Mouse (Mus musculus) lung, embryonic 15.5 days (tissue): ENCODE measurements around the gene Nid1. TPM values are rescaled to one million over a fixed set of nuclear protein-coding genes. Genes with fewer than 3 reads are reported as not detected.
"Not testable (repeated sequence)": the region's sequence is repeated elsewhere in the genome, so short reads cannot be mapped to it uniquely, and the experiment has no call there.

Source experiments
- ATAC-seq: fragments of 200-750 bp; cut with Nextera tagmentation; 2 replicates; pipeline ENCODE4 v1.8.0; 2017; ENCODE audit warnings: moderate number of reproducible peaks, borderline replicate concordance; ENCODE audit not compliant: low FRiP score, low TSS enrichment; ENCODE audit errors: extremely low read depth
- H3K27ac ChIP-seq: fragments of 300-500 bp; sonication (generic); 2 replicates; pipeline ENCODE4 v1.5.1; 2015; ENCODE audit warnings: moderate library complexity, mild to moderate bottlenecking, inconsistent platforms
- H3K27me3 ChIP-seq: fragments of 300-500 bp; sonication (generic); 2 replicates; pipeline ENCODE4 v1.6.1; 2015; ENCODE audit warnings: inconsistent platforms
- H3K36me3 ChIP-seq: fragments of 300-500 bp; sonication (generic); 2 replicates; pipeline ENCODE4 v1.6.1; 2015; ENCODE audit warnings: inconsistent platforms
- H3K4me1 ChIP-seq: fragments of 300-500 bp; sonication (generic); 2 replicates; pipeline ENCODE4 v1.6.1; 2015; ENCODE audit warnings: inconsistent platforms
- H3K4me2 ChIP-seq: fragments of 300-500 bp; sonication (generic); 2 replicates; pipeline ENCODE4 v1.6.1; 2015; ENCODE audit warnings: inconsistent platforms, mild to moderate bottlenecking, moderate library complexity
- H3K4me3 ChIP-seq: fragments of 300-500 bp; sonication (generic); 2 replicates; pipeline ENCODE4 v1.5.1; 2015; ENCODE audit warnings: mild to moderate bottlenecking, inconsistent platforms
- H3K9ac ChIP-seq: fragments of 300-500 bp; sonication (generic); 2 replicates; pipeline ENCODE4 v1.6.1; 2015; ENCODE audit warnings: inconsistent platforms
- H3K9me3 ChIP-seq: fragments of 300-500 bp; sonication (generic); 2 replicates; pipeline ENCODE4 v1.6.1; 2016; ENCODE audit warnings: inconsistent platforms
- WGBS: fragments of 180-500 bp; shearing (Covaris S2); methylation state at CpG from one replicate; pipeline ENCODE4 v1.1.7; 2015; 5-methylcytosine and 5-hydroxymethylcytosine counted together
- polyA plus RNA-seq: library from polyadenylated mRNA; unstranded; fragments of >200 nt; fragmentation: Nextera tagmentation; extraction: Ambion mirVana; gene quantifications from 2 replicates; pipeline ENCODE4 v1.2.1, GENCODE M21; 2015

Nid1 gene
- polyA plus RNA-seq = 134 and 135 TPM in 2 replicates

DNA sequence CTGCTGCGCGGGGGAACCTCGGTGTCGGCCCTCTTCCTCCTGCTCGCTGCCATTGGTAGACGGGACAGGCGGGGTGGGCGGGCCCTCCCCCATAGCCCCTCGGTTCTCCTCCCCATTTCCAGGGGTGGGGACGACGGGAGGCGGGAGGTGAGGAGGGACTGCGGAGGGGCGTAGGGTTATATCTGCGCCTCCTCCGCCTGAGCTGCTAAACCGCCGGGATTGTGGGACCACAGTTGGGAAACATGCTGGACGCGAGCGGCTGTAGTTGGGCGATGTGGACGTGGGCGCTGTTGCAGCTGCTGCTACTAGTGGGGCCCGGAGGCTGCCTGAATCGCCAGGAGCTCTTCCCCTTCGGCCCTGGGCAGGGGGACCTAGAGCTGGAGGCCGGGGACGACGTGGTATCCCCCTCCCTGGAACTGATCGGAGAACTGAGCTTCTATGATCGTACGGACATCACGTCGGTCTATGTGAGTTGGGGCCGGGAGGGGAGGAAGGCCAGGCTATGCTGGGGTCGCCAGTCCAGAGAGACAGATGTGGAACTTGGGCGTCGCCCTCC lies at the start of gene Nid1:
TSS of gene Nid1 (plus strand) at position 92 of the 556 bp plus-strand sequence.
- not testable (repeated sequence) for H3K36me3 ChIP-seq, H3K9me3 ChIP-seq, H3K27ac ChIP-seq, H3K27me3 ChIP-seq, H3K4me1 ChIP-seq
- Histone ChIP-seq H3K9ac (peak within 1 kb of the TSS; percentile 19; the same call in 1 of the 2 replicates), H3K4me2 (peak within 1 kb of the TSS; percentile 45), H3K4me3 (peak within 1 kb of the TSS; percentile 37)
- WGBS = 0% methylated on average over 32 of the region's 39 CpGs
- ATAC-seq = peak; percentile 90

DNA sequence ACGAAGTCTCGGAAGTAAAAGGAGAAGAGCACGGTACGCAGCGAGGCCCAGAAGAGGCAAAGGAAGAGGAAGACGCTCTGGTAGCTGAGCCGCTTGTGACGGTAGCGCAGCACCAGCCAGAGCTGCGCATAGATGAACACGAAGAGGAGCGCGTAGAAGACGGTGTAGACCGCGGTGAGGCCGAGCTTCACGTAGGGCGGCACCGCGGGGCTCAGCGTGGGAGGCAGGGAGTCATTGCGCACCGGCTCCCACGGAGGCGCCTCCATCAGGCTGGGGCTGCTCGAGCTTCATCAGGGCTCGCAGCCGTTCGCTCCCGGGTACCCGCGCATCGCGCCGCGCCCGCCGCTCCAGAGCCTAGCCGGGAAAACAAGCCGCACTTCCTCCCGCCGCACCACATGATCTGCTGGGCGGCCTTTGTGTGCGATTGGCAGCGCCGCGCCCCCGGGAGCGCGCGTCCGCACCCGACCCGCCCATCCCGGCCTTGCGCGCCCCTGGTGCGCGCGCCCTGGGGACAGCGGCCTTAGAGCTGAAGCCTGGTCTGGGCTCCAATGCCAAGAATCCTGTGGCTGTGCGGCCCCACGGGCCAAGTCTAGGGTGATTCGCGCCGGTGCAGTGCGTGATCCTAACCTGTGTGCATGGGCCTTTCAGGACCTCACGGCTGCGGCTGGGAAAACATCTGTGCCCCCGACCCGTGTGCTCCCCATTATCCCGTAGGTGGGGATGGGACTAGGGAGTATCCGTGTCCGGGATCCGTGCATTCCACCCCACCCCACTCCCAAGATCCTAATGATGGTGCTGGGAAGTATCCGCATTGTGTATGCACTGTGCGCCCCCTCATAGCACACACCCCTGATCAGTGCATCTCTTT lies 43.9 kb upstream of the Nid1 start, which contains the start of gene Gpr137b:
TSS of gene Gpr137b (minus strand) at position 787 of the 868 bp plus-strand sequence.
- peak; percentile 93 for ATAC-seq
- not testable (repeated sequence) for H3K9ac ChIP-seq, H3K4me1 ChIP-seq, H3K27ac ChIP-seq, H3K9me3 ChIP-seq, H3K27me3 ChIP-seq, H3K36me3 ChIP-seq
- Histone ChIP-seq H3K4me2 (peak within 1 kb of the TSS; percentile 61), H3K4me3 (peak within 1 kb of the TSS; percentile 43)
- WGBS = 0% methylated on average over 19 of the region's 78 CpGs

DNA sequence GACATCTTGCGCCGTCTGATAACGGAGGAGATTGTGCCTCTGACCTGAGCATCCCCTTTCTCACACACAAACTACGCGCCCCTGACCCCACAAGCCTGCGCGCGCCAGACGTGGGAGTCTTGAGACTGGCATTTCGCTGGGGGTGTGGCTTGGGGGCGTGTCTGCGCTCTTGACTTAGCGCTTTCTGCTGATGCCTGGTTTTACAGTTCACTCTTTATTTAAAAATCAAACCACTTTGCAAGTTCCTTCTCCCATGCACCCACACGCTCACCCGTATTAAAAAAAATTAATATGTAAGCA lies 43.3 kb upstream of the Nid1 start:
- not testable (repeated sequence) for H3K36me3 ChIP-seq, H3K9ac ChIP-seq, H3K27me3 ChIP-seq, H3K4me1 ChIP-seq, H3K27ac ChIP-seq, H3K9me3 ChIP-seq
- 0% methylated on average over 15 of the region's 15 CpGs for WGBS
- Histone ChIP-seq H3K4me3 (peak overlapping the region; percentile 43), H3K4me2 (peak overlapping the region; percentile 61)
- ATAC-seq = peak; percentile 62

DNA sequence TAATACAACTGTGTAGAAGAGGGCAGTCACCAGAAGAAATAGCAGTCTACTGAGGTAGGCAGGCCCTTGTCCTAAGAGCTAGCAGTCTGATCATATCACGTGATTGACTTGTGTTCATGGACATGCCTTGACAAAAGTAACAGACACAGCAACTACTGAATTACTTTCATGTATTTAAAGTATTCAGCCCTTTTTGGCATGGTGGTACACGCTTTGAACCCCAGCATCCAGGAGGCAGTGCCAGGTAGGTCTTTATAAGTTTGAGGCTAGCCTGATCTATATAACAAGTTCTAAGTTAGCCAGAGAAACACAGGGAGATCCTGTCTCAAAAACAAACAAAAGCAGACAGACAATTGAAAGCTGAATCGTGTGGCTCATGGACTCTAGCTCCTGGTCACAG lies 36.5 kb upstream of the Nid1 start:
- H3K9me3 ChIP-seq, H3K4me3 ChIP-seq, H3K4me2 ChIP-seq, H3K27me3 ChIP-seq, ATAC-seq, H3K4me1 ChIP-seq, H3K36me3 ChIP-seq, H3K9ac ChIP-seq, H3K27ac ChIP-seq: not testable (repeated sequence)
- 72% methylated on average over 3 of the region's 3 CpGs for WGBS

DNA sequence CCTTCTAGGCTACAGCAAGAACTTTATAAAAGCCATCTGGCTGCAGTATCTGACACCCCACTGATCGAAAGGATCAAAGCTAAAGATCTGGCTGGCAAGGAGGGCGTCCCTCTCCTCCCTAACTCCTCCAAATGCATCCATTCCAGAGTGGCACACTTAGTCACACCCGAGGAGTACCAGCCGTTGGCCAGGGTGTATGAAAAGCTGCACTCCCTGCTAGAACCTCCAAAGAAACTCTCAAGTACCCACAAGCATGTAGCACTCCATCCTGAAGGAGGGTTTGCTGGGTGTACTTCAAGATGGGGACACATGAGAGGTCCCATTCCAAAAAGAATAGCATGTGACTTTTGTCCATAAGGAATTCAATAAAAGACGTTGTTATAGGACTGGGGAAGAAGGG lies 34.5 kb upstream of the Nid1 start:
- peak; percentile 33; the same call in 1 of the 2 replicates for ATAC-seq
- not testable (repeated sequence) for H3K27me3 ChIP-seq, H3K36me3 ChIP-seq, H3K4me2 ChIP-seq, H3K27ac ChIP-seq, H3K9me3 ChIP-seq, H3K4me3 ChIP-seq, H3K4me1 ChIP-seq, H3K9ac ChIP-seq
- 49% methylated on average over 5 of the region's 5 CpGs for WGBS

DNA sequence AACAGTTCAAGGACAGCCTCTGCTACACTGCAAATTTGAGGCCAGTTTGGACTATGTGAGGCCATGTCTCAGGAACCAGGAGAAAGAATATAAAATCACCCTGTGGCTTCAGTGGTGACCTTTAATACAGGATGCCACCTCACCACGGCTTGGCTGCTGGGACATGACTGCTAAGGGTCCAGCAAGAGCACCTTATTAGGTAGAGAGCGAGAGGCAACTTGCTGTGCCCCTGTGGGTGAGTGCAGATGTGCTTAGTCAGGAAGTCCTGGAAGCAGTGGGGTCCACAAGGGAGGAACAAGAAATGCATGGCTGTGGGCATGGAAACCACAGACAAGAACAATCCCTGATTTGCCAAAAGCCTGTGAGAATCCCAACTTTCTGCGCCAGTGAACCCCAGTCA lies 34.0 kb upstream of the Nid1 start:
- not testable (repeated sequence) for H3K27me3 ChIP-seq, H3K9me3 ChIP-seq, H3K9ac ChIP-seq, ATAC-seq, H3K4me3 ChIP-seq, H3K4me1 ChIP-seq, H3K27ac ChIP-seq, H3K4me2 ChIP-seq, H3K36me3 ChIP-seq
- 81% methylated on average over 3 of the region's 3 CpGs for WGBS

DNA sequence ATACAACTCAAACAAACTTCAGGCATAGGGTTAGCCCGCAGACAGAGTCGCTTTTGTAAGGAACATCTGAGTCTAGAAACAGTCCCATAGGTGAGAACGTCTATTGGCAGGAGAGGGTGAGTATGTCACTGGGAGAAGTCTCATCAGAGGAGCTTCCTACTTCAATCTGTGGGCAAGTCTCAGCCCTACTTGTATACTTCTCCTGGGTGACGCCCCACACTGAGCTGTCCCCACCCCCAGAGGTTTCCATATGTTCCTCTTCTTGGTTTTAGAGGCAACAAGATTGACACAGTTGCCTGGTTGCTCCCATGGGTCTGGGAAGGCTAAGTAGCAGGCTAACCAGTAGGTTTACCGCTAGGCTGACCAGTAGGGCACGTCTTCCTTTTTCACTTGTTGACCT lies 33.5 kb upstream of the Nid1 start:
- not testable (repeated sequence) for H3K4me1 ChIP-seq, H3K27me3 ChIP-seq, H3K4me3 ChIP-seq, ATAC-seq, H3K27ac ChIP-seq, H3K9ac ChIP-seq, H3K4me2 ChIP-seq, H3K9me3 ChIP-seq, H3K36me3 ChIP-seq
- WGBS = 79% methylated on average over 6 of the region's 6 CpGs

DNA sequence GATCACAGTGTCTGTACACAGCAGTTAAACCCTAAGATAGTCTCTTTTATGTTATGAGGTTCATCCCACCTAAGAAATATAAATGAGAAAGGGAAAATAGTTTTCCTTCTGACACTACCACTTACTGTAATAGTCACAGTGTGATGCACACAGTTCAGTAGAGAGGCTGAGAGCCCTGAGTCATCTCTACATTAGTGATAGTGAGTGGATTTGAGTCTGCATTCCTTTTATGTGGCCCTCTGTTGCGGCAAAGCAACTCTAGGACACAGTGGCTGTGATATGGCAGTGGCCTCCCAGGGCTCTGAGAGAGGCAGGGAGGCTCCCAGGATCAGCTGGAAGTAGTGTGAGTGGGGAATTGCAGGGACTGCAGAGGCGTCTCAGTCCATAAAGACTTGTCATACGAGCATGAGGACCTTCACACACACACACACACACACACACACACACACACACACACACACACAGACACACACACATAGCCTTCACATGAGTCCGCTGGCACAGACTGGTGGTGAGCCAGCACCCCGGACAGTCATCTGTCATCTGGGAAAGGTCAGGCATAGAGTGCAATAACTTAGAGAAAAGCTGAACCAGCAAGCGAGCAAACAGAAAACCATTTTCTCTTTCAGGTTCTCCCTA lies 32.7 kb upstream of the Nid1 start:
- not testable (repeated sequence) for H3K36me3 ChIP-seq, H3K4me3 ChIP-seq, H3K27ac ChIP-seq, H3K27me3 ChIP-seq, H3K4me2 ChIP-seq, H3K9me3 ChIP-seq, H3K4me1 ChIP-seq, ATAC-seq, H3K9ac ChIP-seq
- 65% methylated on average over 6 of the region's 6 CpGs for WGBS

DNA sequence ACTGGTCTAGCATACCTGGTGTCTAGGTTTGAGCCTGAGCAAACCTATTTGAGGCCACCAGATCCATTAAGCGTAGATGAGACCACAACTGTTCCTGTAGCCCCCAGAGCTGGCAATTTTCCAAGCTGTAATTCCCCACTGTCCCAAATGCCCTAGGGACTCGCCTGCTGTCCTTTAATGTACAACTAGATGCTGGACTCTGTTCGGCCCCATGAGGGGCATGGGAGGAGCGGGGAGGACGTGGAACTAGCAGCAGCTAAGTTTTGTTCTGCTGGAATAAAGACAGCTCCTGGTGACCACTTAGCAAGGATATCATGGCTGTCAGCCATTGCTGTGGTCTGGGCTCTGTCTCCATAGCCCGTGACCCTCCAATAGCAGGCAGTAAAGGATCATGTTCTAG lies 31.8 kb upstream of the Nid1 start:
- H3K4me3 ChIP-seq, ATAC-seq, H3K4me1 ChIP-seq, H3K9ac ChIP-seq, H3K27ac ChIP-seq, H3K4me2 ChIP-seq, H3K9me3 ChIP-seq, H3K27me3 ChIP-seq, H3K36me3 ChIP-seq: not testable (repeated sequence)
- no CpG with 5 or more reads among the region's 6 CpGs for WGBS

DNA sequence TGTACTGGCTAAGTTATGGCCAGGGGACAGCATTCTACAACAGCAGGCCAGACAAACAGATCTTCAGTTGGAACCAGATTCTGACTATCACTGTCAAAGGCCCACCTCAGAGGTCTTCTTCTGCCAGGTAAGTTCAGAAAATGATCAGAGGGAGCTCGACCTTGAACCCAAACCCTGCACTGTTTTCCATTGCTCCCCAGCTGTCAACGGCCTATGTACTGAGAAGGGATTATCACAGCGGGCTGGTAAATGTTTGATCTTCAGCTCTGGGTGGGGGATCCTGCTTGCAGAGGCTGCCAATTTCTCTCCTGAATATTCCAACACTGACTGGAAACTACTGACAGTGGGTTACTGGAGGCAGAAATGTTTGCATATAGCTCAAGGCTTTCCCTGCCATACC lies 23.1 kb upstream of the Nid1 start:
- no peak overlapping the region for H3K4me2 ChIP-seq
- 59% methylated on average over 3 of the region's 3 CpGs for WGBS
- H3K27me3 ChIP-seq = no peaks in the 10 kb centered on the region
- no peak overlapping the region for H3K4me3 ChIP-seq
- no peaks in the 10 kb centered on the region for H3K4me1 ChIP-seq
- no peak overlapping the region for H3K9ac ChIP-seq
- H3K9me3 ChIP-seq = no peaks in the 10 kb centered on the region
- H3K36me3 ChIP-seq = no peaks in the 10 kb centered on the region
- H3K27ac ChIP-seq = no peak overlapping the region
- no peak for ATAC-seq

DNA sequence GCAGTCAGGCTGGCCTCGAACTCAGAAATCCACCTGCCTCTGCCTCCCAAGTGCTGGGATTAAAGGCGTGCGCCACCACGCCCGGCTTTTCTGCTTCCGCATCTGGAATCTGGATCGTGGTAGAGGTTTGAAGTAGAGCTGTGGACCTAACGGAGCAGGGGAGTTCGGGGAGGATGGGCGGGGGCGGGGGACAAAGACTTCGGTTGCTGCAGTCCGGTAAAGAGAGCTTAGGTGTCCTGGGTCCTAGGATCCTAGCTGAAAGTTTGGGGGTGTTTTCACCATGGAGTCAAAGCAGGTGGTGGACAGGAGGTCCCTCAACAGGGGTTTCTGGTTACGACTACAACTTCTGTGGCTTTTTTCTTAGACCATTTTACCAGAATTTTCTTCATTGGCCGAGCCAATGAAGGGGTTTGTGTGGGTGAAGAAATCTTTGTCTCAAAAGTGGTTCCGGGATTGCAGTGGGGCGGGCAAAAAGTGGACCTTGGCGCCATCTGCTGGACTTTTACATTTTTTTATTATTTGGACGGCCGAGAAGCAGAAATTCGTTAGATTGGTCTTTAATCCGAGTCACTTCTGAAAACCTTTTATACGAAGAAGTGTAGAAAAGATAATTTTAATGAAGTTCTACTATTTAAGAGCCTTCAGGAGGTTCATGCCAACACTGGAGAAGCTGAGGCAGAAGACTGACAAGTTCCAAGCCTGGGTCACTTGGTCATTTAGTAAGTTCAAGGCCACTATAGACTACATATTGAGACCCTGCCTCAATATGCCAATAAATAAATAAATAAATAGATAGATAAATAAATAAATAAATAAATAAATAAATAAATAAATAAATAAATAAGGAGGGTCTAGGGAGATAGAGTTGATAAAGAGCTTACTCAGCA lies 22.0 kb upstream of the Nid1 start:
- H3K9ac ChIP-seq, H3K36me3 ChIP-seq, H3K27me3 ChIP-seq, H3K4me1 ChIP-seq, H3K9me3 ChIP-seq, H3K27ac ChIP-seq, H3K4me3 ChIP-seq: not testable (repeated sequence)
- WGBS = 30% methylated on average over 23 of the region's 23 CpGs
- peak overlapping the region; percentile 43 for H3K4me2 ChIP-seq
- ATAC-seq = peak; percentile 49; the same call in 1 of the 2 replicates

DNA sequence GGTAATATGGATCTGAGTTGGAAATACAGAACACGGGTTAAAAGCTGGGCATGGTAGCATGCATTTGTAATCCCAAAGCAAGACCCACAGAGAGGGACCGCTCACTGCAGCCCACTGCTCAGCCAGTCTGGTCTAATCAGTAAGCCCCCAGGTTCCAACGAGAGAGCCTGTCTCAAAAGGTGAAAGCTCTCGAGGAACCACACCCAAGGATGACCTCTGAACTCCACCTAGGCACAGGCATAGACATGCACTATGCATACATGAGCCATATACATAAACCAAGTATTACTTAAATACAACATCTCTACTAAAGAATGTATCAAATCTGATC lies 21.4 kb upstream of the Nid1 start:
- ATAC-seq = 0 out of 2 replicates have a peak, but pooled peaks have one; percentile 11
- 59% methylated on average over 3 of the region's 4 CpGs for WGBS

More for the DNA sequence above, 21.4 kb upstream of the Nid1 start:
- H3K4me1 ChIP-seq, H3K9me3 ChIP-seq, H3K4me3 ChIP-seq, H3K27ac ChIP-seq, H3K9ac ChIP-seq, H3K27me3 ChIP-seq, H3K36me3 ChIP-seq, H3K4me2 ChIP-seq: not testable (repeated sequence)
